Mouse (Mus musculus) natural killer cell, adult 2 months (primary cell): ENCODE measurements around the gene Lgals2.
"Not testable (repeated sequence)": the region's sequence is repeated elsewhere in the genome, so short reads cannot be mapped to it uniquely, and the experiment has no call there.

Experiments
- DNase-seq, 2 experiments: peaks; one replicate each; pipeline ENCODE4 v3.0.0; 2022; ENCODE audit warnings: low spot score in 2 of 2

Gene Lgals2

GRCm38 (mm10) chr15:78874989-78875388 is 19.7 kb upstream of the Lgals2 start:
- DNase-seq, result no peak

- DNase-seq, result no peak
Measured at GRCm38 (mm10) chr15:78873803-78874435, 18.6 kb upstream of the Lgals2 start.

- no peak for DNase-seq
Measured at GRCm38 (mm10) chr15:78872021-78872608, 16.8 kb upstream of the Lgals2 start.

GRCm38 (mm10) chr15:78869775-78870174 is 14.4 kb upstream of the Lgals2 start:
- DNase-seq, result peak; percentile 40 to 56

GRCm38 (mm10) chr15:78868826-78869233 is 13.5 kb upstream of the Lgals2 start:
- no peak for DNase-seq

- no peak for DNase-seq
Measured at GRCm38 (mm10) chr15:78868398-78868797, 13.1 kb upstream of the Lgals2 start.

- DNase-seq, result no peak
Measured at GRCm38 (mm10) chr15:78863852-78864253, 8.5 kb upstream of the Lgals2 start.

GRCm38 (mm10) chr15:78863154-78863553 is 7.8 kb upstream of the Lgals2 start:
- DNase-seq, result no peak

- no peak for DNase-seq
Measured at GRCm38 (mm10) chr15:78862280-78862679, 7.0 kb upstream of the Lgals2 start.

GRCm38 (mm10) chr15:78859714-78860113 is 4.4 kb upstream of the Lgals2 start:
- DNase-seq, result no peak

GRCm38 (mm10) chr15:78859311-78859710 is 4.0 kb upstream of the Lgals2 start:
- DNase-seq, result no peak

GRCm38 (mm10) chr15:78857009-78857408 is 1.7 kb upstream of the Lgals2 start:
- no peak for DNase-seq

GRCm38 (mm10) chr15:78851505-78852153 is 3.7 kb downstream of the Lgals2 start:
- peak; percentile 83 to 88 for DNase-seq

GRCm38 (mm10) chr15:78850944-78851343 is 4.4 kb downstream of the Lgals2 start:
- DNase-seq, result no peak

GRCm38 (mm10) chr15:78850059-78850824 is 5.1 kb downstream of the Lgals2 start:
- DNase-seq, result no peak

- DNase-seq, result no peak
Measured at GRCm38 (mm10) chr15:78849485-78849884, 5.8 kb downstream of the Lgals2 start.

GRCm38 (mm10) chr15:78848467-78848866 is 6.9 kb downstream of the Lgals2 start:
- peak; percentile 84 to 85 for DNase-seq

GRCm38 (mm10) chr15:78846805-78847204 is 8.5 kb downstream of the Lgals2 start:
- DNase-seq, result not testable (repeated sequence)

GRCm38 (mm10) chr15:78846352-78846751 is 9.0 kb downstream of the Lgals2 start:
- no peak for DNase-seq

GRCm38 (mm10) chr15:78845867-78846266 is 9.5 kb downstream of the Lgals2 start:
- no peak for DNase-seq

GRCm38 (mm10) chr15:78845321-78845720 is 10.0 kb downstream of the Lgals2 start:
- no peak for DNase-seq

- no peak for DNase-seq
Measured at GRCm38 (mm10) chr15:78844791-78845190, 10.5 kb downstream of the Lgals2 start.
